Mouse (Mus musculus) kidney, adult 2 months (tissue): ENCODE measurements at regions not wholly inside any gene's neighbourhood (a gene's known extent, or its start where the extent isn't known, plus 50 kb on each side); places are given as distances from the start of the nearest gene placed in this dataset.

ENCODE experiments used
- CTCF ChIP-seq: fragments of 200-500 bp; conservative IDR thresholded peaks from 2 replicates; pipeline ENCODE4 v1.5.1; 2011; ENCODE audit warnings: low read depth, mild to moderate bottlenecking, control low read depth, low read length, moderate library complexity, mixed read lengths; ENCODE audit not compliant: insufficient read depth, insufficient read length
- POLR2A ChIP-seq: fragments of 200-500 bp; IDR thresholded peaks from one replicate; pipeline ENCODE4 v1.6.1; 2011; ENCODE audit warnings: low read depth, low read length, control low read depth

DNA sequence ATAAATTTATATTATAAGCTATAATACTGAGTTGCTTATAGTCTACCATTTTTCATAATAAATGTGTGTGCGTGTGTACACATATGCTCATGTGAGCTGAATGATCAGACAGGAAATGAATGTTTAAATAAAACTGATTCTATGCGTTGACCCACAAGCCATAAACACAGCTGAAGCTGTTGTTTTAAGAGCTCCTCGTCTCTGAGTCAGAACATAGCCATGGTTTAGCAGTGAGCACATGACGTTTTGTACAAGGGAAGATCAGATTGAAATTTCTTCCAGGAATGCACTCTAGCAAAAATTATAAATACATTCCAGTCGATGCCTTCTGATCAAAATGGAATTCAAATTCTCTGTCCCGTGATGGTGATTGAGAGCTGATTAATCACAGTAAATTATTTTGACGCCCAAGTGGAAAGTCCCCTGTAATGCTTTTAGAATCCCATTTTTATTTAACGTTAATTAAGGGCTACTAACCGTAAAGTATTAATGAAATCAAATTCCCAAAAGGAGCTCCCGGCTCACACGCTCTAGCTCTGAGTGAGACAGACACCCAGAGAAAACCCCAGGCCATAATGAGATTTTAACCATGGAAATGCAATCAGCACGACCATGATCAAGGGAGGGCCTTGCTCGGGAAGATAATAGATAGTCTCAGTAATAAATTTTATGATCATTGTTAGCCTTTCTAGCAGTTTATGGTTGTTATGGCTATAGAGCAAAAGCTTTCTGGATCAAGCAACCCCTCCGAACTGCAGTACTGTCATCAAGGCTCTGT lies 402.0 kb downstream of the Wdr11 start:
- no peak for TF ChIP-seq POLR2A
- TF ChIP-seq CTCF: no peak
